Mouse (Mus musculus): ENCODE results near the gene Ice2.

GRCm38 (mm10) chr9:69472724-69473123 is 75.0 kb downstream of the Ice2 start:
- TF ChIP-seq CTCF (IDR thresholded peaks at IDR 0.05; ENCODE audit: extremely low read depth, insufficient read depth, low read length) (no peak), POLR2A (IDR thresholded peaks at IDR 0.05; ENCODE audit: extremely low read depth, insufficient read depth, low read length) (no peak)
